In the genomic region with DNA sequence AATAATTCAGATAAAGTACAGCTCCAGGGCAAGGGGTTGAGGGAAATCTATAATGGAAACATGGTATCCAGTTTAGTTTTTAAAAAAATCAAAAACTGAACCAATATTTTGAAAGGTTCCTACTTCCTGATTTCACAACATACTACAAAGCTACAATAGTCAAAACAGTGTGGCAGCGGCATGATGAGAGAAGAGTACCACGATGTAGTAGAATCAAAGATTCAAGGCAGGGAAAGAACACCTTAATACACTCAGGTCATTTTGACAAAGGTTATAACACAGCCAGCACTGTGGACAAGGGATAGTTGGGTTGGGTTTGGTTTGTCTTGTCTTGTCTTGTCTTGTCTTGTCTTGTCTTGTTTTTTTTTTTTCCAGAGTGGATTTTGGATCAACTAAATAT, we compare ENCODE assay signal across 23 mouse cellular contexts.
A peak's percentile ranks its signal among the peaks of the same experiment; 100 is the strongest.
DNase-seq lines count a peak whose midpoint lies in the region; ATAC-seq and TF ChIP-seq lines count a peak whose summit lies in the region.
"Had no signal": no experiment of that assay in that cellular context is flagged by ENCODE, and none has a peak within 500 bp of the region (broad histone marks: within the 10 kb centered on the region; RNA-seq: fewer than 3 reads in every experiment).

No protein-coding gene starts in this region.

- intact Hi-C loops in left cerebral cortex, postnatal 25 days (cut with DNase I), result no loop called here

- in situ Hi-C loops in ES-E14 (cut with MboI; ENCODE audit: low sequenced_read_pairs in 2 of 2, unreplicated experiment in 2 of 2), result no loop called here

- no peak for TF ChIP-seq CTCF in lung, embryonic 14.5 days (IDR thresholded peaks at IDR 0.05; ENCODE audit: low read depth)

- no peak overlapping the region for H3K9ac ChIP-seq in lung, embryonic 14.5 days
- no peak overlapping the region for H3K9ac ChIP-seq in midbrain, embryonic 11.5 days (ENCODE audit: low read length)
- H3K9ac ChIP-seq in midbrain, embryonic 16.5 days (ENCODE audit: low read depth, low read length), result no peak overlapping the region
- H3K9ac ChIP-seq in ES-E14 (ENCODE audit: insufficient read depth, low read depth, low read length, poor library complexity, severe bottlenecking), result no peak overlapping the region

- no peaks in the 10 kb centered on the region for H3K27me3 ChIP-seq in lung, embryonic 14.5 days (ENCODE audit: insufficient read depth, low read length)
- no peaks in the 10 kb centered on the region for H3K27me3 ChIP-seq in midbrain, embryonic 11.5 days (ENCODE audit: control insufficient read depth, insufficient read depth, low read length)
- no peaks in the 10 kb centered on the region for H3K27me3 ChIP-seq in midbrain, embryonic 16.5 days (ENCODE audit: control insufficient read depth, insufficient read depth, low read depth, low read length)
- H3K27me3 ChIP-seq: CH12.LX, Patski had no signal

- H3K36me3 ChIP-seq in lung, embryonic 14.5 days (ENCODE audit: insufficient read depth), result no peaks in the 10 kb centered on the region
- H3K36me3 ChIP-seq in midbrain, embryonic 11.5 days (ENCODE audit: control insufficient read depth, insufficient read depth, low read length), result no peaks in the 10 kb centered on the region
- H3K36me3 ChIP-seq in midbrain, embryonic 16.5 days (ENCODE audit: control insufficient read depth, insufficient read depth, low read length), result no peaks in the 10 kb centered on the region
- no peaks in the 10 kb centered on the region for H3K36me3 ChIP-seq in ES-E14 (ENCODE audit: control insufficient read depth, insufficient read depth, low read length, poor library complexity, severe bottlenecking)
- H3K36me3 ChIP-seq: G1E had no signal

- H3K27ac ChIP-seq in lung, embryonic 14.5 days (ENCODE audit: low read depth), result no peak overlapping the region
- H3K27ac ChIP-seq in midbrain, embryonic 11.5 days (ENCODE audit: low read depth, low read length), result no peak overlapping the region
- H3K27ac ChIP-seq in midbrain, embryonic 16.5 days (ENCODE audit: low read length), result no peak overlapping the region
- H3K27ac ChIP-seq in ES-E14 (ENCODE audit: insufficient read depth, low read depth, low read length, poor library complexity, severe bottlenecking), result no peak overlapping the region

- H3K4me3 ChIP-seq in lung, embryonic 14.5 days (ENCODE audit: low read depth, low read length), result no peak overlapping the region
- no peak overlapping the region for H3K4me3 ChIP-seq in midbrain, embryonic 11.5 days (ENCODE audit: low read depth, low read length)
- no peak overlapping the region for H3K4me3 ChIP-seq in midbrain, embryonic 16.5 days (ENCODE audit: low read depth, low read length)
- H3K4me3 ChIP-seq in ES-E14 (ENCODE audit: insufficient read depth in 1 of 2, low read depth in 1 of 2, low read length in 2 of 2, poor library complexity in 1 of 2, severe bottlenecking in 1 of 2), result no peak overlapping the region

- no peaks in the 10 kb centered on the region for H3K4me1 ChIP-seq in lung, embryonic 14.5 days (ENCODE audit: insufficient read depth)
- peaks cover 15% of the 10 kb centered on the region; the same call in 1 of the 2 replicates for H3K4me1 ChIP-seq in midbrain, embryonic 11.5 days (ENCODE audit: control insufficient read depth, insufficient read depth, low read length)
- H3K4me1 ChIP-seq in midbrain, embryonic 16.5 days (ENCODE audit: control insufficient read depth, insufficient read depth, low read length), result peaks cover 7% of the 10 kb centered on the region; the same call in 1 of the 2 replicates
- H3K4me1 ChIP-seq in ES-E14 (ENCODE audit: control insufficient read depth in 2 of 2, insufficient read depth in 2 of 2, low read length in 2 of 2, poor library complexity in 1 of 2), result no peaks in the 10 kb centered on the region

- DNase-seq in lung, embryonic 14.5 days, result peak; percentile 6
- no peak for DNase-seq in lung, postnatal 25 days (ENCODE audit: low spot score)
- peak; percentile 81 for DNase-seq in midbrain, embryonic 11.5 days (ENCODE audit: low spot score, missing footprints)
- no peak for DNase-seq in ES-E14 (ENCODE audit: low read depth, low spot score)
- peak; percentile 52 for DNase-seq in forelimb bud, embryonic 11.5 days (ENCODE audit: low read depth, low spot score)
- DNase-seq in right cerebral cortex, postnatal 36 days (ENCODE audit: low spot score in 2 of 2), result no peak
- no peak for DNase-seq in left cerebral cortex, postnatal 25 days (ENCODE audit: low spot score in 2 of 2)
- DNase-seq: adrenal gland, adult 2 months; adrenal gland, adult 8-10 months; adrenal gland, postnatal 10 days; adrenal gland, postnatal 14 days; adrenal gland, postnatal 25 days; adrenal gland, postnatal 36 days; B cell, adult 2 months; cerebellum, adult 11 months; cerebellum, adult 11-12 months; cerebellum, adult 18-20 months had no signal

- H3K9me3 ChIP-seq in lung, embryonic 14.5 days (ENCODE audit: low read depth, low read length), result no peaks in the 10 kb centered on the region; the same call in 1 of the 2 replicates
- no peaks in the 10 kb centered on the region; the same call in 1 of the 2 replicates for H3K9me3 ChIP-seq in midbrain, embryonic 11.5 days (ENCODE audit: control insufficient read depth, low read length)
- peaks cover 3% of the 10 kb centered on the region for H3K9me3 ChIP-seq in midbrain, embryonic 16.5 days (replicated peaks; ENCODE audit: control insufficient read depth, low read length, poor library complexity, severe bottlenecking)
- no peaks in the 10 kb centered on the region for H3K9me3 ChIP-seq in ES-E14 (ENCODE audit: control insufficient read depth, insufficient read depth, low read depth, low read length)

- ATAC-seq in lung, embryonic 14.5 days (ENCODE audit: insufficient read depth), result no peak
- ATAC-seq in midbrain, embryonic 11.5 days (ENCODE audit: low FRiP score), result no peak
- no peak for ATAC-seq in midbrain, embryonic 16.5 days
- ATAC-seq: activated CD4-positive, CD25-positive, alpha-beta regulatory T cell, adult 4 months; CD4-positive, CD25-positive, alpha-beta regulatory T cell, adult 4 months; Patski had no signal

- WGBS in lung, embryonic 14.5 days, result 94% methylated on average over 2 of the region's 2 CpGs
- 94% methylated on average over 2 of the region's 2 CpGs for WGBS in midbrain, embryonic 11.5 days
- WGBS in midbrain, embryonic 16.5 days, result 100% methylated on average over 2 of the region's 2 CpGs

- no peak overlapping the region for H3K4me2 ChIP-seq in lung, embryonic 14.5 days
- no peak overlapping the region for H3K4me2 ChIP-seq in midbrain, embryonic 11.5 days
- no peak overlapping the region for H3K4me2 ChIP-seq in midbrain, embryonic 16.5 days (ENCODE audit: low read length)

TF ChIP-seq in ES-E14, 5 proteins besides CTCF, POLR2A, EP300 and RAD21:
- TF ChIP-seq CHD2 (IDR thresholded peaks at IDR 0.05; ENCODE audit: low read depth, low read length), result no peak
- TF ChIP-seq ZNF384 (IDR thresholded peaks at IDR 0.05; ENCODE audit: low read depth, low read length), result 0 out of 2 replicates have a peak, but pooled peaks have one; percentile 10
TF ChIP-seq in ES-E14: peak in this region for 1.

Comparison
In these comparisons a context has a peak if more than half of its experiments do, and no peak if none do; other contexts are left out.
1. DNase-seq: peak in lung, embryonic 14.5 days (single experiment), midbrain, embryonic 11.5 days (single experiment) and forelimb bud, embryonic 11.5 days (single experiment); none in lung, postnatal 25 days (single experiment), ES-E14 (single experiment), right cerebral cortex, postnatal 36 days (0 of 2) and left cerebral cortex, postnatal 25 days (0 of 2).